Mouse (Mus musculus): ENCODE measurements at regions not wholly inside any gene's neighbourhood (a gene's known extent, or its start where the extent isn't known, plus 50 kb on each side); places are given as distances from the start of the nearest gene placed in this dataset.
"Not testable (repeated sequence)": the region's sequence is repeated elsewhere in the genome, so short reads cannot be mapped to it uniquely, and the experiment has no call there.

- TF ChIP-seq POLR2AphosphoS5 (IDR thresholded peaks at IDR 0.05; ENCODE audit: insufficient replicate concordance, low read depth, low read length) (no peak), GATA1 (IDR thresholded peaks at IDR 0.05; ENCODE audit: borderline replicate concordance, low read length) (no peak), TAL1 (conservative IDR thresholded peaks at IDR 0.05; ENCODE audit: low read depth, low read length) (no peak), CTCF (IDR thresholded peaks at IDR 0.05; ENCODE audit: low read depth, low read length) (no peak), GATA2 (IDR thresholded peaks at IDR 0.05; ENCODE audit: borderline replicate concordance, low read depth, low read length) (no peak)
- Histone ChIP-seq H3K4me3 (ENCODE audit: low read depth, low read length) (no peak overlapping the region), H3K27me3 (ENCODE audit: insufficient read depth, low read length) (no peaks in the 10 kb centered on the region), H3K9me3 (replicated peaks) (peaks cover 36% of the 10 kb centered on the region), H3K36me3 (replicated peaks) (no peaks in the 10 kb centered on the region), H3K4me1 (ENCODE audit: insufficient read depth, low read depth, low read length) (no peaks in the 10 kb centered on the region)
- DNase-seq (ENCODE audit: low spot score) (no peak), ATAC-seq (ENCODE audit: extremely low read depth, insufficient number of reproducible peaks, low FRiP score, poor library complexity, severe bottlenecking) (no peak)
These were observed 172.8 kb downstream of the Wdr11 start for GRCm38 (mm10) chr7:129764456-129764970.

- TF ChIP-seq GATA2 (IDR thresholded peaks at IDR 0.05; ENCODE audit: borderline replicate concordance, low read depth, low read length) (no peak), POLR2AphosphoS5 (IDR thresholded peaks at IDR 0.05; ENCODE audit: insufficient replicate concordance, low read depth, low read length) (no peak), CTCF (IDR thresholded peaks at IDR 0.05; ENCODE audit: low read depth, low read length) (no peak), TAL1 (conservative IDR thresholded peaks at IDR 0.05; ENCODE audit: low read depth, low read length) (no peak), GATA1 (IDR thresholded peaks at IDR 0.05; ENCODE audit: borderline replicate concordance, low read length) (no peak)
- Histone ChIP-seq H3K9me3 (replicated peaks) (peaks cover 34% of the 10 kb centered on the region), H3K4me3 (ENCODE audit: low read depth, low read length) (no peak overlapping the region), H3K36me3 (replicated peaks) (no peaks in the 10 kb centered on the region), H3K4me1 (ENCODE audit: insufficient read depth, low read depth, low read length) (no peaks in the 10 kb centered on the region), H3K27me3 (ENCODE audit: insufficient read depth, low read length) (no peaks in the 10 kb centered on the region)
- DNase-seq (ENCODE audit: low spot score) = no peak
- ATAC-seq (ENCODE audit: extremely low read depth, insufficient number of reproducible peaks, low FRiP score, poor library complexity, severe bottlenecking) = no peak
These were observed 174.0 kb downstream of the Wdr11 start for GRCm38 (mm10) chr7:129765681-129766080.

GRCm38 (mm10) chr7:129766087-129766834, 174.6 kb downstream of the Wdr11 start:
- Histone ChIP-seq H3K9me3 (replicated peaks) (peaks cover 38% of the 10 kb centered on the region), H3K27me3 (ENCODE audit: insufficient read depth, low read length) (no peaks in the 10 kb centered on the region), H3K36me3 (replicated peaks) (no peaks in the 10 kb centered on the region), H3K4me1 (ENCODE audit: insufficient read depth, low read depth, low read length) (no peaks in the 10 kb centered on the region), H3K4me3 (ENCODE audit: low read depth, low read length) (no peak overlapping the region)
- DNase-seq (ENCODE audit: low spot score) (no peak), ATAC-seq (ENCODE audit: extremely low read depth, insufficient number of reproducible peaks, low FRiP score, poor library complexity, severe bottlenecking) (no peak)
- TF ChIP-seq TAL1 (conservative IDR thresholded peaks at IDR 0.05; ENCODE audit: low read depth, low read length) (no peak), GATA2 (IDR thresholded peaks at IDR 0.05; ENCODE audit: borderline replicate concordance, low read depth, low read length) (no peak), POLR2AphosphoS5 (IDR thresholded peaks at IDR 0.05; ENCODE audit: insufficient replicate concordance, low read depth, low read length) (no peak), GATA1 (IDR thresholded peaks at IDR 0.05; ENCODE audit: borderline replicate concordance, low read length) (no peak), CTCF (IDR thresholded peaks at IDR 0.05; ENCODE audit: low read depth, low read length) (no peak)

GRCm38 (mm10) chr7:129769673-129770072, 178.0 kb downstream of the Wdr11 start:
- not testable (repeated sequence) for H3K36me3 ChIP-seq (replicated peaks); ATAC-seq (ENCODE audit: extremely low read depth, insufficient number of reproducible peaks, low FRiP score, poor library complexity, severe bottlenecking); H3K4me3 ChIP-seq (ENCODE audit: low read depth, low read length); H3K27me3 ChIP-seq (ENCODE audit: insufficient read depth, low read length); DNase-seq (ENCODE audit: low spot score); H3K4me1 ChIP-seq (ENCODE audit: insufficient read depth, low read depth, low read length)
- H3K9me3 ChIP-seq (replicated peaks) = peaks cover 56% of the 10 kb centered on the region

- ATAC-seq (ENCODE audit: extremely low read depth, insufficient number of reproducible peaks, low FRiP score, poor library complexity, severe bottlenecking) (no peak), DNase-seq (ENCODE audit: low spot score) (no peak)
- H3K4me1 ChIP-seq (ENCODE audit: insufficient read depth, low read depth, low read length) = no peaks in the 10 kb centered on the region
- H3K4me3 ChIP-seq (ENCODE audit: low read depth, low read length) = no peak overlapping the region
- peaks cover 55% of the 10 kb centered on the region for H3K9me3 ChIP-seq (replicated peaks)
- no peaks in the 10 kb centered on the region for H3K36me3 ChIP-seq (replicated peaks)
- no peaks in the 10 kb centered on the region for H3K27me3 ChIP-seq (ENCODE audit: insufficient read depth, low read length)
- TF ChIP-seq GATA2 (IDR thresholded peaks at IDR 0.05; ENCODE audit: borderline replicate concordance, low read depth, low read length) (no peak), POLR2AphosphoS5 (IDR thresholded peaks at IDR 0.05; ENCODE audit: insufficient replicate concordance, low read depth, low read length) (no peak), CTCF (IDR thresholded peaks at IDR 0.05; ENCODE audit: low read depth, low read length) (no peak)
These were observed 180.2 kb downstream of the Wdr11 start for GRCm38 (mm10) chr7:129771876-129772275.

- no peak for ATAC-seq (ENCODE audit: extremely low read depth, insufficient number of reproducible peaks, low FRiP score, poor library complexity, severe bottlenecking)
- Histone ChIP-seq H3K27me3 (ENCODE audit: insufficient read depth, low read length) (no peaks in the 10 kb centered on the region), H3K9me3 (replicated peaks) (peaks cover 55% of the 10 kb centered on the region), H3K4me1 (ENCODE audit: insufficient read depth, low read depth, low read length) (no peaks in the 10 kb centered on the region), H3K4me3 (ENCODE audit: low read depth, low read length) (no peak overlapping the region), H3K36me3 (replicated peaks) (no peaks in the 10 kb centered on the region)
- DNase-seq (ENCODE audit: low spot score) = no peak
- TF ChIP-seq CTCF (IDR thresholded peaks at IDR 0.05; ENCODE audit: low read depth, low read length) (no peak), POLR2AphosphoS5 (IDR thresholded peaks at IDR 0.05; ENCODE audit: insufficient replicate concordance, low read depth, low read length) (no peak), GATA2 (IDR thresholded peaks at IDR 0.05; ENCODE audit: borderline replicate concordance, low read depth, low read length) (no peak), TAL1 (conservative IDR thresholded peaks at IDR 0.05; ENCODE audit: low read depth, low read length) (no peak), GATA1 (IDR thresholded peaks at IDR 0.05; ENCODE audit: borderline replicate concordance, low read length) (no peak)
These were observed 181.1 kb downstream of the Wdr11 start for GRCm38 (mm10) chr7:129772540-129773331.

Measured in G1E (cell line).